Comparison of ENCODE assay signal across 8 mouse cellular contexts in the genomic region with DNA sequence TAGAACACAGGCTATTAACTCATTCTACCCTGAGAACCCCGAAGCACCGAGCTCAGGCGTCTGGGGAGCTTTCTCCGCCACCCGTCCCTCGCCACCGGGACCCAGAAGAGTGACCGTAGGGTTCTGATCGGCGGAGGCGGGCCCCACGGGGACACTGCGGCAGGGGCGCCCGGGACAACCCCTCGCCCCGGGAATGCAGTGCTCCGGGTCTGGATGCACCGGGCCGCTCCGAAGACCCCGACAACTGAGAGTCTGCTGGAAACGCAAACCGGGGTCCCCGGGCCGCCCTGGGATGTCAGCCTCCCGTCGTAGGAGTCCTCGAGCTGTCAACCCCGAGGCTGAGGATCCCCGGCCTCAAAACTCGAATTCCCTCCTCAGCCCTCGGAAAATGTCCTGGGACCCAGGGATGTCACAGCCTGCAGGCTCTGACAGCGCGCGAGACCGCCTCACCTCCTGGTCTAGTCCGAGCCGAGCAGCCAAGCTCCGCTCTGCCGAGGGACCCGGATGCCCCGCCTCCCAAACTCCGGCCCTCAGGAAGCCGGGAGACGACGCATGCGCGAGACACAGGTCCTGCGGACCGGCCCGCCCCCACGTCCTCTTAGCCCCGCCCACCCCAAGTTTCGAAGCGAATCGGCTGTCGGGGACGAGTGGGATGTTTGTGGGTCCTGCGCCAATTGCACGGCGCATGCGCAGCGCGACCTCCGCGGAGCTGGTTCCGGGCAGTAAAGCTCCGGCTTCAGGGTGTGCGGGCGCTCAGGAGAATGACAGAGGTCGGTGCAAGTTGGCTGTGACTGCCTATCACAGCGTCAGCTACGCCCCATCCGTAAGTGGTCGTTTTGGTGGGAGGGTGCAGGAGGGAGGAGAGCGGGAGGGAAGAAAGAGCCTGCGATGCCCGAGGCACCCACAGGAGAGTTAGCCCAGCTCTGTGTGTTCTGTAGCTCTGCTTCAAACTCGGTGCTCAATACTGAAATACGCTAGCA. TPM values are rescaled to one million over a fixed set of nuclear protein-coding genes. Genes with fewer than 3 reads are reported as not detected.
DNase-seq lines count a peak whose midpoint lies in the region; ATAC-seq and TF ChIP-seq lines count a peak whose summit lies in the region.

Gene Heatr5b (minus strand): TSS at position 509 of the 980 bp plus-strand sequence.
Gene Gpatch11 (plus strand): TSS at position 712 of the 980 bp plus-strand sequence.

- H3K9me3 ChIP-seq in hindbrain, embryonic 13.5 days, result no peaks in the 10 kb centered on the region

- peak within 1 kb of the TSS; percentile 93 for H3K9ac ChIP-seq in hindbrain, embryonic 13.5 days

- peak within 1 kb of the TSS; percentile 82 for H3K4me2 ChIP-seq in hindbrain, embryonic 13.5 days

- H3K36me3 ChIP-seq in hindbrain, embryonic 13.5 days, result peaks cover 33% of the 10 kb centered on the region

- TF ChIP-seq CTCF in Patski (IDR thresholded peaks at IDR 0.05), result no peak

- H3K27me3 ChIP-seq in Patski, result no peaks in the 10 kb centered on the region
- H3K27me3 ChIP-seq in hindbrain, embryonic 13.5 days, result no peaks in the 10 kb centered on the region

- peak within 1 kb of the TSS; percentile 86 for H3K4me3 ChIP-seq in hindbrain, embryonic 13.5 days

- peak; percentile 86 for DNase-seq in Patski (ENCODE audit: low read depth, low spot score)
- peak; percentile 100 for DNase-seq in cerebellum, postnatal 14 days
- DNase-seq in frontal cortex, postnatal 14 days (ENCODE audit: low spot score in 2 of 2), result peak; percentile 94
- DNase-seq in layer of hippocampus, postnatal 25 days (ENCODE audit: extremely low spot score in 1 of 2, low spot score in 1 of 2), result peak; percentile 90 to 98
- peak; percentile 98 for DNase-seq in lung, postnatal 25 days (ENCODE audit: low spot score)
- DNase-seq in retina, embryonic 14.5 days (ENCODE audit: low spot score), result peak; percentile 100
- DNase-seq in thymus, postnatal 4 days, result peak; percentile 100

- peak within 1 kb of the TSS; percentile 90 for H3K27ac ChIP-seq in hindbrain, embryonic 13.5 days

- under 1% methylated on average over 81 of the region's 81 CpGs for WGBS in hindbrain, embryonic 13.5 days

- peak; percentile 99 for ATAC-seq in Patski
- ATAC-seq in hindbrain, embryonic 13.5 days (ENCODE audit: low FRiP score), result peak; percentile 99

- POLR2A ChIA-PET in Patski (lab: Charles Lee), result interaction anchor here (0.7 to 1.5 kb wide), 3 partner anchors 22 to 275 kb away, joined by 3 to 4 read pairs (median 3); no protein-coding TSS in a partner anchor

- H3K4me1 ChIP-seq in hindbrain, embryonic 13.5 days (replicated peaks), result peaks cover 17% of the 10 kb centered on the region

- in situ Hi-C loops in Patski (cut with MboI; ENCODE audit: low pct_unique_long_range_greater_than_20kb), result no loop called here

- CTCF ChIA-PET in Patski (lab: Charles Lee), result interaction anchor here (0.7 to 1.4 kb wide), 3 partner anchors 25 to 81 kb away, joined by 3 read pairs; no protein-coding TSS in a partner anchor

RNA-seq across cellular contexts. Expression of gene Heatr5b, which starts in this region (rescaled TPM):
- polyA plus RNA-seq in Patski (2021), result 41.0 TPM
- 20.4 and 21.3 TPM in 2 replicates for polyA plus RNA-seq in hindbrain, embryonic 13.5 days (2015; fragmentation: Nextera tagmentation; extraction: Ambion mirVana)
- total RNA-seq in layer of hippocampus, postnatal 25 days (2021), result 10 to 100 TPM; 50.2 to 59.1 TPM

RNA-seq across cellular contexts. Expression of gene Gpatch11, which starts in this region (rescaled TPM):
- 33.5 TPM for polyA plus RNA-seq in Patski (2021)
- polyA plus RNA-seq in hindbrain, embryonic 13.5 days (2015; fragmentation: Nextera tagmentation; extraction: Ambion mirVana), result 48.8 and 52.7 TPM in 2 replicates
- total RNA-seq in layer of hippocampus, postnatal 25 days (2021), result 10 to 100 TPM; 41.2 to 41.7 TPM

Comparison
In these comparisons a context has a peak if more than half of its experiments do, and no peak if none do; other contexts are left out.
1. Peak in every context shown above with its lines: DNase-seq, ATAC-seq, H3K4me3 ChIP-seq and H3K27ac ChIP-seq.